Mouse (Mus musculus) NIH3T3 (cell line): ENCODE data around the gene Alkbh4.
"Not testable (repeated sequence)": the region's sequence is repeated elsewhere in the genome, so short reads cannot be mapped to it uniquely, and the experiment has no call there.

Experiments used
- DNase-seq: peaks from one replicate; pipeline ENCODE4 v3.0.0-alpha.2; 2012; ENCODE audit warnings: low read depth

The Alkbh4 gene

GRCm38 (mm10) chr5:136143161-136143755 lies 7.3 kb downstream of the Alkbh4 start:
- DNase-seq, result peak; percentile 62

DNA sequence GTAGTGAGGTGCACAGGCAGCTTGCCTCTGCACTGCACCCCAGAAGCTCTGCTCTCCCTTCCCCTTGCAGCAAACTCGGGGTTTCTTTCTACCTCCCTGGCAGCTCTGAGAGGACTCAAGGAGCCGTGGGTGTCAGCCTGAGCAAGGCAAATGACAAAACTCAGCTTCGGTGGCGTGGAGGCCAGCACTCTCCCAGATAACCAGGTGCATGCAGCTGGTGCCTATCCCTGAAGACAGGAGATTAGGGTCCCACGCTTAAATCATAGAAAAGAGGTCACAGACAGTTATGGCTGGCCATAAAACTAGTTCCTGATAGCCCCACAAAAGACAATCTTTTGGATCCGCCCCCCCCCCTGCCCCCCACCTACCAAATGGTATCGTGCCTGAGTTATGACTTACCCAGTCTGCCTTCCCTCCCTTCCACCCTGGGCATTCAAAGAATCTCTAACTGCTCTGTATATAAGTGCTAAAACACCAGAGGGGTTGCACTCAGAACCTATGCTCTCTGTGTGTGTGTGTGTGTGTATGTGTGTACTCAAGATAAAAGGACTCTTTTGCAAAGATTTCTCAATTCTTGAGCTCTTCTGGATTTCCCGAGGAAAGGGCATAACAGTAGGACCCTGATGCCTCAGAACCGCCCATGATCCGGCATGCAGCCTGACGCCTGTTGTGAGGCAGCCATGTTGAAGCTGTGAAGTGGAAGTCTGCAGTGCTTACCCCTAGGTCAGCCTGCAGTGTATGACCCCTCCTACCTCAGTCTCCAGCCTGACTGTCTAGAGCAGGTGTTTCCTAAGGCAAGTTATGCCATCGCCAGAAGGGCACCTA lies 8.9 kb downstream of the Alkbh4 start:
- no peak for DNase-seq

- no peak for DNase-seq
These were observed 11.0 kb downstream of the Alkbh4 start for GRCm38 (mm10) chr5:136146936-136147335.

DNA sequence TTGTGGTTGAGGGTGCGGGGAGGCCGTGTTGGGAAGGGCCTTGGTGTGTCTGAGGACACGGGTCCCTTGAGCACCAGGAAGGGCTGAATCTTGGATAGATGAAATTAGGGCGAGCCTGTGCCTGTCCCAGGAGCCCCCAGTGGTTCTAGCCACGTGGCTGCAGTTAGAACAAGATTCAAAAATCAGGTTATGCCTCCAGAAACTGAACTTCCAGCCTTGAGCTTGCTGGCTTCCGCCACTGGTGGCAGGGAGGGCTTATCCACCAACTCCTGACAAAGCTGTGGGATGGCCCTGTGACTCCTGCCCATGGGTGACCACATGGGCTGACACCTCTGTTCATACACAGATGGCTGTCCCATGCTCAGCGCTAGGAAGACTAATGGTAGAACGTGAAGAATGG lies 11.8 kb downstream of the Alkbh4 start:
- DNase-seq, result no peak

GRCm38 (mm10) chr5:136149134-136149576 lies 13.2 kb downstream of the Alkbh4 start:
- DNase-seq, result not testable (repeated sequence)

- no peak for DNase-seq
These were observed 16.4 kb downstream of the Alkbh4 start for GRCm38 (mm10) chr5:136152365-136152764.

DNA sequence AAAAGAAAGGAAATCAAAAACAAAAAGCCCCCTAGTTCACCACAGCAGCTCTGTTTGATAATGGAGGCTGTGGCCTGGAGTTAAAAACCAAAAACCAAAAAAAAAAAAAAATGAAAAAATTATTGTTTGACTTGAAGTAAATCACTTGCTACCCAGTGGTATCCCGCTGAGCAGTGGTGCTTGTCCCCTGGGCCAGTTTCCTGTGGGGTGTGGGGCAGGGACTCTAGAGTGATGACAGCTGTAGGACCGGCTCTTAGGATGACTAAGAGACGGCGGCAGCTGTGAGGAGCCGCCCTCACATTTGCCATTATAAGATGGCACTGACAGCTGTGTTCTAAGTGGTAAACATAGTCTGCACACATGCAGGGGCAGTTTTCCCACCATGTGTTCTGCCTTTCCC lies 19.5 kb downstream of the Alkbh4 start:
- DNase-seq, result no peak

GRCm38 (mm10) chr5:136160084-136160483 lies 24.1 kb downstream of the Alkbh4 start:
- DNase-seq, result not testable (repeated sequence)

GRCm38 (mm10) chr5:136163807-136164474 lies 28.0 kb downstream of the Alkbh4 start:
- DNase-seq, result no peak

- DNase-seq, result no peak
These were observed 29.3 kb downstream of the Alkbh4 start for GRCm38 (mm10) chr5:136165246-136165645.

DNA sequence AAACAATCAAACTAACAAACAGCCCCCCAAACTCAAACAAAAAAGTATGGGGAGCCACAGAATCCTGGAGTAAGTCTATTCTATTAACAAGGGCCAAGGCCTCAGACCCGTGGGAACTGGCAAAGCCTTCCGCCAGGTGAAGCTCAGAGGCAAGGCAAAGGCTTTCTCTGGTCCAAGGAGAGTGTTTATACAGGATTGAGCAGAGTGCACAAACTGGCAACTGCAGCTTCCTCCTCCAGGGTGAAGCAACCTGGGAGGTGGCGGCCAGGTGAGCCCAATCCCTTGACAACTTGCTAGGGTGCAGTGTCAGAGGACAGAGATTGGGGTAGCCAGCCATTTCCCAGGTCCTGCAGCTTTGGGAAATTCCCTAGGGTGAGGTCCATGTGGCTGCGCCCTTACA lies 31.4 kb downstream of the Alkbh4 start:
- DNase-seq, result no peak

GRCm38 (mm10) chr5:136168071-136168470 lies 32.1 kb downstream of the Alkbh4 start:
- peak; percentile 38 for DNase-seq

DNA sequence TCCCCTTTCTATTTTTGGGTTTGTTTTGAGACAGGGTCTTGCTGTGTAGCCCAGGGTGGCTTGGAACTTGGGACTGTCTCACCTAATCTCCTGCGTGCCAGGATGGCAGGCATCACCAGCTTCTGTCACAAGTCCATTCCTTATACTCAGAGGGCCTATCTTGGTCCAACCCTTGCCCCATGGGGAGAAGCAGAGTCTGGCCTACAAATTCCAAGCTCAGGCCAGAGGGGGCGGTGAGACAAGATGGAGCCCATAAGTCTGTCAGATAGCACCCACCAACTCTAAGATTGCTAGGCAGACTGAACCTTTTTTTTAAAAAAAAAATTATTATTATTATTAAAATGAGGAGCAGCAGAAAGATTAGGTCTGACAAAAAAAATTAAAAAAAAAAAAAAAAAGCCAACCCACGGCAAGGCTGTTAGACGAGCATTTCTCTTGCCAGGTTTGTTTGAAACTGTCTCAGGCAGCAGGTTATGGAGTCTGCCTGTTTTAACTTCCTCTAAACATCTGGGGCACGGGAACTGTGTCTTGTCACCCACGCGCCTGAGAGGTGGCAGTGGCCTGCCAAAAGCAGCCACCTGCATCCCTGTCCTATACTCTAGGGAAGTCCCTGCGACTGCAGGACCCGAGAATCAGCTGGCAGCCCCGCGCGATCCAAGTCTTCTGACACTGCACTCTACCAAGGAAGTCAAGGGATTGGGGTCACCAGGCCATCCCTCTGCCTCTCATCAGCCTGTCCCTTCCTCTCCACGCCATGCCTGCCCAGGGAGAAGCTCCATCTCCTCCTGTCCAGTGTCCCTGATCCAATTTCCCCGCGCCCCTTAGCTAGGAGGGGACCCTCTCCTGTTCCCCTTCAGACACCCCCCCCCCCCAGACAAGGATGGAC lies 33.9 kb downstream of the Alkbh4 start:
- peak; percentile 40 for DNase-seq

DNA sequence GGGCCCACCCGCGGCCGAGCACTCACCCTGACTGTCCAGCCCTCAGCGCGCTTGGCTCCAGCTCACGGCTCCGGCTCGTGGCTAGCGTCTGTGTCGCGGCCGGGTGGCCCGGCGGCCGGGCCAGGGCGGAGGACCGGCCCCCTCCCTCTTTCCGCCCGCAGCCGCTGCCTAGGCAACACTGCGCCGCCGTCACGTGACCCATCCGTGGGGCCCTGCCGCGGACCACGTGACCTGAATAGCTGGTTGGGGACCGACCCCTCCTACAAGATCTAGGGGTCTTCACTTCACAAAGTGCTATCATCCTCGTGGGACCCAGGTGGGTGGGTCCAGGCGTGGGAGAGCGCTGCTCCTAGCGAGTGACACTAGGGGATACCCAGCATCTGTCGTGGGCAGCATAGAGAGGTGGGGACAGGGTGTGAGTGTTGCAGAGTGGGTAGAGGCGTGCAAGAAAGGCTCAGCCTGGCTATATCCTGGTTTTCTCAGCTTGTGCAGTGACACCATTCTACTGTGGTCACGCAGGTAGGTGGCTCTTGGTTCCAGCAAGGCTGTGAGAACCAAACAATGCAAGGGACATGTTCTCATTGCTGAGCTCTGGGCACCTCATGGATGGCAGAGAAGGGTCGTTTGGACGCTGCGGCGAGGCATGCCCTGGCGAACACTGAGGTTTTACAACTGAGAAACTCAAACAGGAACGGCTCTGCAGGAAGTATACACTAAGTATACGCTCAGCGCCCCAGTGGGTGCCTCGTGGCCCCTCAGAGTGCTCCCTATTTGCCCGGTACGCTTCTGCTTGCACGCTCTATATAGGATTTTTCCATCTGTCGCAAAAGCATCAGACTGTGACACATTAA lies 34.8 kb downstream of the Alkbh4 start, which contains the start of gene Orai2:
Gene Orai2 (minus strand): TSS at position 202 of the 851 bp plus-strand sequence.
- DNase-seq, result peak; percentile 83

GRCm38 (mm10) chr5:136171363-136172341 lies 35.7 kb downstream of the Alkbh4 start:
- DNase-seq, result peak; percentile 43

- DNase-seq, result no peak
These were observed 37.0 kb downstream of the Alkbh4 start for GRCm38 (mm10) chr5:136172939-136173338.

DNA sequence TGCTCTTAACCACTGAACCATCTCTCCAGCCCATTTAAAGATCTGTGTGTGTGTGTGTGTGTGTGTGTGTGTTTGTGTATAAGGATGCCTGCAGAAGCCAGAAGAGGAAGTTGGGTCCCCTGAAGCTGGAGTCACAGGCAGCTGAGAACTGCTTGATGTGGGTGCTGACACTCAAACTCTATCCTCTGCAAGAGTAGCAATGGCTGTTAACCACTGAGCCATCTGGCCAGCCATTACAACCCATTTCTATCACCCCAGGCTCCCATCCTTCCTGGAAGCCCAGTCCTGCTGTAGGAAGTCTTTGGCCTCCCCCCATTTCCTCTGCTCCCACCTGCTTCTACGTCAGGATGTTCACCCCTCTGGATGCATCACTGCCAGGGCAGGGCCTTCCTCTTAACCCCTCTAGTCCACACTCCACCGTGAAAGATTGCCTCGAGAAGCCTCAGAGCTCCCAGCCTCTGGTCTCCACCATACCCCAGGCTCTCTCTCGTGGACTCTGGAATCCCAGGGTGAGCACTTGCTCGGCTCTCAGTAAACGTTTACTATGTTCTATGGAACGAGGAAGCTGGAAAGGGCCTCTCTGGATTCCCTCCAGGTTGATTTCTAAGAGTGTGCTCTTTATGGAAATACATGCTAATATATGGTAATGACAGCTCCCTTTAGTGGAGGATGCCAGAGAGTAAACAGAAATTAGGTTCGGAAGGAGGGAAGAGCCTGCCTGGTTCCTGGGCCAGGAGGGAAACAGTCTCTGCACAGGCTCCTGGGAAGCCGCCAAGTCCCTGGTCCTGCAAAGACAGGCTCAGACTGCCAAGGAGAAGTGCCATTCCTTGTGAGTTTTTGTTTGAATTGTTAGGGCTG lies 37.9 kb downstream of the Alkbh4 start:
- DNase-seq, result peak; percentile 40

- no peak for DNase-seq
These were observed 43.6 kb downstream of the Alkbh4 start for GRCm38 (mm10) chr5:136179594-136179993.

- DNase-seq, result no peak
These were observed 45.3 kb downstream of the Alkbh4 start for GRCm38 (mm10) chr5:136181197-136181596.
